Mouse (Mus musculus): ENCODE data around the gene B430305J03Rik.

DNA sequence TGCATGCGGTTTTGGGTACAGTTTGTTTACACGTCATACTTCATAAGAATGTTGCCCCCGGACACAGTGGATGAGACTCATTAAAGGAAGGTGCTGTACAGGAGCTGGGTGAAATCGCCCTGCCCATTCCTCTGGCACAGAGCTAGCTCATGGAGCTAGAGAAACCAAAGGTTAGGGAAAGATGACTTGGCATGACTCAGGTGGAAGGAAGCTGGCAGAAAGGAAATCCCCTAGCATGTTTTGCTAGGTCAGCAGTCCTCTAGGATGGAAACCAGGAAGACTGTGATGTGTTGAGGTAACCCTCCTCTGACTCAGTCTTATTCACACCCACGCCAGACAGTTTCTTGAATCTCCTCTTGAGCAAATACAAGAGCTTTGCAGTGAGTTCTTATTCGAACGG is 21.7 kb downstream of the B430305J03Rik start:
- TF ChIP-seq CTCF (IDR thresholded peaks at IDR 0.05; ENCODE audit: low read depth, low read length) (no peak), TAL1 (conservative IDR thresholded peaks at IDR 0.05; ENCODE audit: low read depth, low read length) (no peak), POLR2AphosphoS5 (IDR thresholded peaks at IDR 0.05; ENCODE audit: insufficient replicate concordance, low read depth, low read length) (no peak)
